Mouse (Mus musculus) liver, postnatal 0 days (tissue): ENCODE data around the gene Marcks.

Experiments
- CTCF ChIP-seq: sonication (generic); IDR thresholded peaks from 2 replicates; pipeline ENCODE4 v1.5.1; 2016; ENCODE audit warnings: antibody characterized with exemption, low read depth
- EP300 ChIP-seq: IDR thresholded peaks from 2 replicates; pipeline ENCODE4 v1.6.1; 2016; ENCODE audit warnings: antibody characterized with exemption, low read depth, mild to moderate bottlenecking

DNA sequence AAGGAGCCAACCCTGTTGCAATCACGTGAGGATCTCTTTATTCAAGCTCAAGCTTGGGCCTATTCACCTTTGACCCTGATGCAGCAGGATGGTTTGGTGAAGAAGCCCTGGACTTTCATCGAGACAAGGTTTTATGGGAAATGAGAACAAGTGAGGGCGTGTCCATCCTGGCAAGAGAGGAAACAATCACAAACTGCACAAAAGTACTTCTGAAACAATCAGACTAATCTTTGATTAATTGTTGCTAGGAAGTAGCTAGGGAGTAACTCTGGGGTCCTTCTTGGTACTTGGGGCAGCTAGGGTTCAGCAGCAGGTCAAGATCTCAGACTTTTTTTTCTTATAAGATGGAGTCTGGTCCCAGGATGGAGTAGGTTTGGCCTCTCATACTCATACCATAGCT, 48.3 kb downstream of the Marcks start:
- no peak for TF ChIP-seq CTCF
- no peak for TF ChIP-seq EP300
